Mouse (Mus musculus) embryo, embryonic 11.5 days (tissue): ENCODE data around the gene Lypd1.

Experiments
- DNase-seq: peaks from one replicate; pipeline ENCODE4 v3.0.0-alpha.2; 2012; ENCODE audit warnings: low read depth, low spot score

Lypd1 gene

GRCm38 (mm10) chr1:125912601-125913600, at the start of gene Lypd1:
Gene Lypd1, minus strand, starts transcription at chr1:125913101.
- no peak for DNase-seq

- no peak for DNase-seq
Measured at GRCm38 (mm10) chr1:125951026-125951425, 38.1 kb upstream of the Lypd1 start.

- DNase-seq, result no peak
Measured at GRCm38 (mm10) chr1:125949076-125949475, 36.2 kb upstream of the Lypd1 start.

- no peak for DNase-seq
Measured at GRCm38 (mm10) chr1:125945136-125945535, 32.2 kb upstream of the Lypd1 start.

- DNase-seq, result no peak
Measured at GRCm38 (mm10) chr1:125943305-125943704, 30.4 kb upstream of the Lypd1 start.

GRCm38 (mm10) chr1:125925486-125925885, 12.6 kb upstream of the Lypd1 start:
- no peak for DNase-seq

- DNase-seq, result no peak
Measured at GRCm38 (mm10) chr1:125923062-125923461, 10.2 kb upstream of the Lypd1 start.

GRCm38 (mm10) chr1:125920696-125921095, 7.8 kb upstream of the Lypd1 start:
- DNase-seq, result no peak

- DNase-seq, result no peak
Measured at GRCm38 (mm10) chr1:125911901-125912445, 928 bp downstream of the Lypd1 start.

GRCm38 (mm10) chr1:125911337-125911900, 1.5 kb downstream of the Lypd1 start:
- no peak for DNase-seq

GRCm38 (mm10) chr1:125910871-125911265, 2.0 kb downstream of the Lypd1 start:
- no peak for DNase-seq

GRCm38 (mm10) chr1:125910211-125910870, 2.6 kb downstream of the Lypd1 start:
- DNase-seq, result no peak

GRCm38 (mm10) chr1:125893158-125893557, 19.7 kb downstream of the Lypd1 start:
- no peak for DNase-seq

- DNase-seq, result no peak
Measured at GRCm38 (mm10) chr1:125870056-125870455, 42.8 kb downstream of the Lypd1 start.

- no peak for DNase-seq
Measured at GRCm38 (mm10) chr1:125858631-125859030, 54.3 kb downstream of the Lypd1 start.

- no peak for DNase-seq
Measured at GRCm38 (mm10) chr1:125854646-125855045, 58.3 kb downstream of the Lypd1 start.

- no peak for DNase-seq
Measured at GRCm38 (mm10) chr1:125839746-125840392, 73.0 kb downstream of the Lypd1 start.

GRCm38 (mm10) chr1:125837507-125837906, 75.4 kb downstream of the Lypd1 start:
- no peak for DNase-seq

- no peak for DNase-seq
Measured at GRCm38 (mm10) chr1:125823611-125824010, 89.3 kb downstream of the Lypd1 start.

GRCm38 (mm10) chr1:125821101-125821500, 91.8 kb downstream of the Lypd1 start:
- no peak for DNase-seq
